Mouse (Mus musculus): Measurements from ENCODE around the gene Pon2.
"Not testable (repeated sequence)": the region's sequence is repeated elsewhere in the genome, so short reads cannot be mapped to it uniquely, and the experiment has no call there.

The Pon2 gene

GRCm38 (mm10) chr6:5230261-5230660 lies 68.0 kb downstream of the Pon2 start:
- in situ Hi-C loops (cut with MboI): no loop called here

- in situ Hi-C loops (cut with MboI): not testable (repeated sequence)
Measured at GRCm38 (mm10) chr6:5223551-5223950, 74.7 kb downstream of the Pon2 start.

DNA sequence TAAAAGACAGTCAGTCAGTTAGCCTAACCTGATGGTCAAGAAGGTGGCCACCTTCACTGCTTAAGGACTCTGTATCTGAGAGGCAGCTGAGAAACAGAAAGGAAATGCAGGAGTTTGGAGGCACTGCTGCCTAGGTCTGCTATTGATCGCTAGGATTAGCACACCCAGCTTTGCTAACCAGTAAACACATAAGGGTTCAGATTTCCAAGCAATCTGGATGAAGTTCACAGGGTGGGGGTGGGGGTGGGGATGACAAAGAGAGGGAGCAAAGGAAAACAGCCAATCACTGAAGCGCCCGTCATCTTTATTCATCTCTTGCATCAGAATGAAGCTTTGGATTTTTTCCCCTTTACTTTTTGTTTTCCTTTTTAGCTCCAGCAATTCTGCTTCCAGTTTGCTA lies 76.2 kb downstream of the Pon2 start:
- in situ Hi-C loops (cut with MboI): no loop called here

- in situ Hi-C loops (cut with MboI): no loop called here
Measured at GRCm38 (mm10) chr6:5218190-5218589, 80.1 kb downstream of the Pon2 start.

Measured in mature B cell (primary cell).